Mouse (Mus musculus) heart, embryonic 16.5 days (tissue): ENCODE measurements around the gene Zfpl1. TPM values are rescaled to one million over a fixed set of nuclear protein-coding genes. Genes with fewer than 3 reads are reported as not detected.
"Not testable (repeated sequence)": the region's sequence is repeated elsewhere in the genome, so short reads cannot be mapped to it uniquely, and the experiment has no call there.

Experiments
- ATAC-seq: fragments of 200-750 bp; cut with Nextera tagmentation; replicated peaks from 2 replicates; pipeline ENCODE4 v1.8.0; 2017; ENCODE audit warnings: moderate number of reproducible peaks; ENCODE audit not compliant: insufficient read depth, low FRiP score; ENCODE audit errors: extremely low read depth
- H3K27ac ChIP-seq: fragments of 300-500 bp; sonication (generic); 2 replicates; pipeline ENCODE4 v1.5.1; 2014; ENCODE audit warnings: mild to moderate bottlenecking, low read length, control low read depth, moderate library complexity
- H3K27me3 ChIP-seq: fragments of 300-500 bp; sonication (generic); 2 replicates; pipeline ENCODE4 v1.6.1; 2014; ENCODE audit warnings: low read length, mixed read lengths; ENCODE audit not compliant: control insufficient read depth, insufficient read depth
- H3K36me3 ChIP-seq: fragments of 300-500 bp; sonication (generic); 2 replicates; pipeline ENCODE4 v1.6.1; 2014; ENCODE audit not compliant: control insufficient read depth, insufficient read depth
- H3K4me1 ChIP-seq: fragments of 300-500 bp; sonication (generic); 2 replicates; pipeline ENCODE4 v1.6.1; 2014; ENCODE audit warnings: low read length, mixed read lengths; ENCODE audit not compliant: control insufficient read depth, insufficient read depth
- H3K4me2 ChIP-seq: fragments of 300-500 bp; sonication (generic); 2 replicates; pipeline ENCODE4 v1.6.1; 2014; ENCODE audit warnings: low read depth, mild to moderate bottlenecking, control low read depth, low read length
- H3K4me3 ChIP-seq: fragments of 300-500 bp; sonication (generic); 2 replicates; pipeline ENCODE4 v1.5.1; 2014; ENCODE audit warnings: mild to moderate bottlenecking, control low read depth, low read length
- H3K9ac ChIP-seq: fragments of 300-500 bp; sonication (generic); 2 replicates; pipeline ENCODE4 v1.6.1; 2014; ENCODE audit warnings: low read length, control low read depth
- H3K9me3 ChIP-seq: fragments of 300-500 bp; sonication (generic); replicated peaks from 2 replicates; pipeline ENCODE4 v1.6.1; 2016; ENCODE audit warnings: low read length; ENCODE audit not compliant: control insufficient read depth
- WGBS: fragments of 180-500 bp; shearing (Covaris S2); extraction: QIAGEN DNeasy Blood & Tissue Kit; methylation state at CpG from one replicate; pipeline ENCODE4 v1.1.7; 2014; 5-methylcytosine and 5-hydroxymethylcytosine counted together
- polyA plus RNA-seq: library from polyadenylated mRNA; unstranded; fragments of >200 nt; fragmentation: Nextera tagmentation; extraction: Ambion mirVana; gene quantifications from 2 replicates; pipeline ENCODE4 v1.2.1, GENCODE M21; 2015

Gene Zfpl1
- polyA plus RNA-seq: 46.1 and 48.1 TPM in 2 replicates

- Histone ChIP-seq H3K36me3 (peaks cover 17% of the 10 kb centered on the region), H3K4me3 (peak within 1 kb of the TSS; percentile 85)
- under 1% methylated on average over 58 of the region's 58 CpGs for WGBS
Observed at GRCm38 (mm10) chr19:6084478-6085248, at the start of gene Zfpl1, which contains the start of gene Cdca5. Gene Zfpl1 (minus strand): TSS chr19:6084956. Gene Cdca5 (plus strand): TSS chr19:6084983.

GRCm38 (mm10) chr19:6133197-6133596 is 48.4 kb upstream of the Zfpl1 start:
- not testable (repeated sequence) for H3K27me3 ChIP-seq, ATAC-seq, H3K36me3 ChIP-seq, H3K4me3 ChIP-seq, H3K4me2 ChIP-seq, H3K9ac ChIP-seq, H3K9me3 ChIP-seq, H3K4me1 ChIP-seq, H3K27ac ChIP-seq
- 42% methylated on average over 1 of the region's 1 CpGs for WGBS

More at GRCm38 (mm10) chr19:6084478-6085248, at the start of gene Zfpl1, which contains the start of gene Cdca5:
- Histone ChIP-seq H3K9ac (peak within 1 kb of the TSS; percentile 80), H3K4me2 (peak within 1 kb of the TSS; percentile 91), H3K27ac (peak within 1 kb of the TSS; percentile 52), H3K4me1 (peaks cover 14% of the 10 kb centered on the region), H3K27me3 (no peaks in the 10 kb centered on the region), H3K9me3 (no peaks in the 10 kb centered on the region)
- peak; percentile 89 for ATAC-seq

GRCm38 (mm10) chr19:6132171-6132827 is 47.5 kb upstream of the Zfpl1 start:
- Histone ChIP-seq H3K27ac (no peak overlapping the region), H3K4me1 (no peaks in the 10 kb centered on the region), H3K27me3 (no peaks in the 10 kb centered on the region), H3K9ac (no peak overlapping the region), H3K36me3 (no peaks in the 10 kb centered on the region), H3K4me3 (no peak overlapping the region), H3K4me2 (no peak overlapping the region), H3K9me3 (no peaks in the 10 kb centered on the region)
- ATAC-seq: no peak
- WGBS: 75% methylated on average over 7 of the region's 7 CpGs

- WGBS: 72% methylated on average over 7 of the region's 7 CpGs
- not testable (repeated sequence) for H3K36me3 ChIP-seq, H3K4me3 ChIP-seq, H3K4me1 ChIP-seq, H3K27me3 ChIP-seq, H3K9ac ChIP-seq, ATAC-seq, H3K9me3 ChIP-seq, H3K4me2 ChIP-seq, H3K27ac ChIP-seq
Observed at GRCm38 (mm10) chr19:6130414-6131128, 45.8 kb upstream of the Zfpl1 start.

- 0% methylated on average over 32 of the region's 32 CpGs for WGBS
- H3K4me1 ChIP-seq: no peaks in the 10 kb centered on the region
- H3K4me3 ChIP-seq: peak within 1 kb of the TSS; percentile 72
- no peaks in the 10 kb centered on the region for H3K36me3 ChIP-seq
- 0 out of 2 replicates have a peak, but pooled peaks cover 4% of the 10 kb centered on the region for H3K9me3 ChIP-seq
- H3K4me2 ChIP-seq: peak within 1 kb of the TSS; percentile 73
- peak within 1 kb of the TSS; percentile 81 for H3K9ac ChIP-seq
- ATAC-seq: peak; percentile 95
- H3K27ac ChIP-seq: peak within 1 kb of the TSS; percentile 94
- no peaks in the 10 kb centered on the region for H3K27me3 ChIP-seq
Observed at GRCm38 (mm10) chr19:6127760-6128341, 43.1 kb upstream of the Zfpl1 start, which contains the start of gene Snx15. Gene Snx15 (minus strand): TSS chr19:6128304.

GRCm38 (mm10) chr19:6126789-6127580 is 42.2 kb upstream of the Zfpl1 start:
- Histone ChIP-seq H3K9me3 (0 out of 2 replicates have a peak, but pooled peaks cover 4% of the 10 kb centered on the region), H3K27ac (peak overlapping the region; percentile 94), H3K36me3 (no peaks in the 10 kb centered on the region), H3K4me1 (no peaks in the 10 kb centered on the region), H3K27me3 (no peaks in the 10 kb centered on the region), H3K9ac (peak overlapping the region; percentile 81), H3K4me2 (peak overlapping the region; percentile 73), H3K4me3 (peak overlapping the region; percentile 72)
- no peak for ATAC-seq
- 71% methylated on average over 10 of the region's 10 CpGs for WGBS

- Histone ChIP-seq H3K4me2 (no peak overlapping the region), H3K4me3 (no peak overlapping the region), H3K27me3 (no peaks in the 10 kb centered on the region), H3K36me3 (no peaks in the 10 kb centered on the region), H3K4me1 (no peaks in the 10 kb centered on the region), H3K27ac (no peak overlapping the region), H3K9me3 (0 out of 2 replicates have a peak, but pooled peaks cover 4% of the 10 kb centered on the region), H3K9ac (no peak overlapping the region)
- no peak for ATAC-seq
- WGBS: 21% methylated on average over 4 of the region's 4 CpGs
Observed at GRCm38 (mm10) chr19:6126289-6126688, 41.5 kb upstream of the Zfpl1 start.

GRCm38 (mm10) chr19:6124898-6125297 is 40.1 kb upstream of the Zfpl1 start:
- Histone ChIP-seq H3K4me2 (no peak overlapping the region), H3K4me3 (no peak overlapping the region), H3K27ac (no peak overlapping the region), H3K9me3 (0 out of 2 replicates have a peak, but pooled peaks cover 4% of the 10 kb centered on the region), H3K4me1 (no peaks in the 10 kb centered on the region), H3K27me3 (no peaks in the 10 kb centered on the region), H3K36me3 (no peaks in the 10 kb centered on the region), H3K9ac (no peak overlapping the region)
- ATAC-seq: no peak
- WGBS: 68% methylated on average over 2 of the region's 2 CpGs
